Mouse (Mus musculus) liver, embryonic 14.5 days (tissue): ENCODE data around the gene Pou6f1. TPM values are rescaled to one million over a fixed set of nuclear protein-coding genes. Genes with fewer than 3 reads are reported as not detected.

Experiments
- ATAC-seq: fragments of 200-750 bp; cut with Nextera tagmentation; 2 replicates; pipeline ENCODE4 v1.8.0; 2017; ENCODE audit warnings: moderate number of reproducible peaks, mild to moderate bottlenecking, moderate library complexity; ENCODE audit not compliant: insufficient read depth
- DNase-seq, 3 experiments: peaks; one replicate each; pipeline ENCODE4 v3.0.0-alpha.2; 2012 to 2013; ENCODE audit warnings: low read depth in 3 of 3, low spot score in 3 of 3
- H3K27ac ChIP-seq: fragments of 300-500 bp; sonication (generic); 2 replicates; pipeline ENCODE4 v1.5.1; 2014; ENCODE audit warnings: moderate library complexity, mild to moderate bottlenecking, control low read depth, inconsistent platforms
- H3K27me3 ChIP-seq: fragments of 300-500 bp; sonication (generic); 2 replicates; pipeline ENCODE4 v1.6.1; 2014; ENCODE audit warnings: mild to moderate bottlenecking, low read length, moderate library complexity; ENCODE audit not compliant: control insufficient read depth, insufficient read depth
- H3K36me3 ChIP-seq: fragments of 300-500 bp; sonication (generic); replicated peaks from 2 replicates; pipeline ENCODE4 v1.6.1; 2014; ENCODE audit warnings: low read depth; ENCODE audit not compliant: control insufficient read depth, insufficient read depth
- H3K4me1 ChIP-seq, 2 experiments: fragments of 200-500 bp in 1 of 2; fragments of 300-500 bp in 1 of 2; sonication (generic) in 1 of 2; replicated peaks; 2 replicates each; pipeline ENCODE4 v1.6.1; 2012 to 2014; ENCODE audit warnings: antibody characterized with exemption in 1 of 2, inconsistent platforms in 1 of 2, low read length in 1 of 2; ENCODE audit not compliant: control insufficient read depth in 2 of 2, insufficient read depth in 2 of 2
- H3K4me2 ChIP-seq: fragments of 300-500 bp; sonication (generic); 2 replicates; pipeline ENCODE4 v1.6.1; 2014; ENCODE audit warnings: low read depth, mild to moderate bottlenecking, control low read depth, moderate library complexity
- H3K4me3 ChIP-seq, 2 experiments: fragments of 200-500 bp in 1 of 2; fragments of 300-500 bp in 1 of 2; sonication (generic) in 1 of 2; 2 replicates each; pipeline ENCODE4 v1.5.1; 2012 to 2014; ENCODE audit warnings: low read depth in 2 of 2, low read length in 2 of 2, mild to moderate bottlenecking in 2 of 2, control low read depth in 1 of 2, inconsistent platforms in 1 of 2, moderate library complexity in 1 of 2; ENCODE audit not compliant: insufficient read depth in 1 of 2
- H3K9ac ChIP-seq: fragments of 300-500 bp; sonication (generic); replicated peaks from 2 replicates; pipeline ENCODE4 v1.6.1; 2014; ENCODE audit warnings: mild to moderate bottlenecking, control low read depth, moderate library complexity
- H3K9me3 ChIP-seq: fragments of 300-500 bp; sonication (generic); 2 replicates; pipeline ENCODE4 v1.6.1; 2016; ENCODE audit warnings: low read length, mixed read lengths; ENCODE audit not compliant: control insufficient read depth
- CTCF ChIP-seq: IDR thresholded peaks from 2 replicates; pipeline ENCODE4 v1.5.1; 2016; ENCODE audit warnings: antibody characterized with exemption, low read depth, control low read depth
- EP300 ChIP-seq: IDR thresholded peaks from 2 replicates; pipeline ENCODE4 v1.6.1; 2016; ENCODE audit warnings: antibody characterized with exemption, low read depth
- WGBS: fragments of 180-500 bp; shearing (Covaris S2); extraction: QIAGEN DNeasy Blood & Tissue Kit; methylation state at CpG from one replicate; pipeline ENCODE4 v1.1.7; 2014; ENCODE audit not compliant: insufficient replicate concordance; 5-methylcytosine and 5-hydroxymethylcytosine counted together
- polyA plus RNA-seq, 2 experiments: library from polyadenylated mRNA; depleted of rRNA in 1 of 2; stranded (reverse) in 1 of 2; unstranded in 1 of 2; fragments of >200 nt; fragmentation: Nextera tagmentation in 1 of 2; extraction: Ambion mirVana in 1 of 2; gene quantifications; 2 replicates each; pipeline versions ENCODE4 v1.2.1 to v1.2.3; 2012 to 2014

Gene Pou6f1
- polyA plus RNA-seq, 2 experiments: 0.39 to 0.46 TPM

DNA sequence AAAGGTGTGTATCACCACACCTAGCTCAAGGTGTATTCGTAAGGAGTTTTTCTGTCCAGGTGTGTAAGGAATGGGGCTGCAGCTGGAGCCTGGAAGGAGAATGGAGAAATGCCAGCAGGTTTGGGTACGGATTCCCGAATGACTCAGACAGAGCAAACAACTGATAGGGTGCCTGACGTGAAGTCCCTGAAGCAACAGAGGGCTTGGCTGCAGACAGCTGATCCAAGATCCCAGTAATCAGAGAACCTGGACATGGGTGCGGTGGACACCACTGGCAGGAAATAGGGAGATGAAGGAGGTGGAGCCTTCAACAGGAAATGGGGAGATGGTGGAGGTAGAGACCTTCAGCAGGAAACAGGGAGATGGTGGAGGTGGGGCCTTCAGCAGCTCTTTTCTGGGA, 32.5 kb upstream of the Pou6f1 start:
- ATAC-seq (no peak), DNase-seq (no peak)
- no peaks in the 10 kb centered on the region for H3K36me3 ChIP-seq
- no peaks in the 10 kb centered on the region for H3K9me3 ChIP-seq
- H3K4me2 ChIP-seq: no peak overlapping the region
- H3K9ac ChIP-seq: no peak overlapping the region
- H3K4me3 ChIP-seq: no peak overlapping the region
- H3K27me3 ChIP-seq: peaks cover 31% of the 10 kb centered on the region
- H3K4me1 ChIP-seq: peaks cover 0 to 17% of the 10 kb centered on the region in 2 experiments; a peak in 2 of 4 replicates
- no peak overlapping the region for H3K27ac ChIP-seq
- TF ChIP-seq EP300 (no peak), CTCF (no peak)
- WGBS: 49% methylated on average over 5 of the region's 5 CpGs

DNA sequence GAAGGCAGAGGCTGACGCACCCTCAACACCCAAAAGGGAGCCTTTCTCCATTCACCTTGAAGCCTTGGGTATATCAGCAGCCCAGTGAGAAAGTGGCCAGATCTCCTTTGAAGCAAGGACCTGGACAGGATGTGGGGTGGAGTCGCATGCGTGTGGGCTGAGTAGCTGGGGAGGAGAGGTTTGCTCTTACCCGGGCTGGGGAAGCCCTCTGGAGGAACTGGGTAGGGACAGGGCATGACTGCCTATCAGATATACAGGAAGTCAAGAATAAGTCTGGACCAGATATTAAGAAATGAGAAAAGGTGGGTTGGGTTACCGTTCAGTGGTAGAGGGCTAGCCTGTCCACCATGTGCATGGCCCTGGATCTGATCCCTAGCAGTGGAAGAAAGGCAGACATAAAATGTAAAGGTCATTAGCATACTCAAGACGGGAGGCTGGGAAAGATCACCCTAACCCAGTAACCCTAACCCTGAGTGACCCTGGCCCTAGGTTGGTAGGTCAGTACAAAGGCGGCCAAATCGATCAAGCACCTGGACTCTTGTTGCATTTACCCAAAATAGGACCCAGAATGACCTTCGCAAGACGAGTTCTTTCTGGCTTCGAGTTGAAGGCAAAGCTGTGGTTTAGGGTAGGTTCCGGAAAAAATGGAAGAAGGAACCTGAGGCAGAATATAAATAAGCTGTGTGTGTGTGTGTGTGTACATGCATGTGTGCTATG, 31.8 kb upstream of the Pou6f1 start:
- DNase-seq (no peak), ATAC-seq (no peak)
- H3K9me3 ChIP-seq: no peaks in the 10 kb centered on the region
- no peak overlapping the region for H3K9ac ChIP-seq
- no peak overlapping the region for H3K4me3 ChIP-seq
- WGBS: 31% methylated on average over 12 of the region's 12 CpGs
- peaks cover 0 to 16% of the 10 kb centered on the region in 2 experiments; a peak in 2 of 4 replicates for H3K4me1 ChIP-seq
- H3K27ac ChIP-seq: no peak overlapping the region
- H3K36me3 ChIP-seq: no peaks in the 10 kb centered on the region
- H3K27me3 ChIP-seq: peaks cover 24% of the 10 kb centered on the region
- no peak overlapping the region for H3K4me2 ChIP-seq
- no peak for TF ChIP-seq CTCF
- TF ChIP-seq EP300: no peak

DNA sequence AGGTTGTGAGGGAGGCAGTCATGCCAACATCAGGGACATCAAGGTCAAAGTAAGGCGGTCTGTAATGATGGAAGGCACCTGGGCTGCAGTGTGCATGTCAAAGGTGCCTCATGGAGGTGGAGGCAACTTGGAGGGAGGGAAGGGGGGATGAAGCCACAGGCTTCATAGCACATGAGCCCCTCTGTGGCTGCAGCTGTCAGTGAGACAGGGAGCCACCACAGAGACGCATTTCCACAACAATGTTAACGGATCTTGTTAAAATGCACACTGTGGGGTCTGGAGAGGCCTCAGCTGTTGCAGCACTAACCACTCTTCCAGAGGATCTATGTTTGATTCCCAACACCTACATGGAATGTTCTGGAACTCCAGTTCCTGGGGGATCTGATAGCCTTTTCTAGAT, 30.3 kb upstream of the Pou6f1 start:
- TF ChIP-seq EP300 (no peak), CTCF (no peak)
- 65% methylated on average over 3 of the region's 3 CpGs for WGBS
- no peaks in the 10 kb centered on the region for H3K9me3 ChIP-seq
- peaks cover 0 to 16% of the 10 kb centered on the region in 2 experiments; a peak in 2 of 4 replicates for H3K4me1 ChIP-seq
- H3K9ac ChIP-seq: no peak overlapping the region
- ATAC-seq: no peak
- no peaks in the 10 kb centered on the region for H3K36me3 ChIP-seq
- peaks cover 9% of the 10 kb centered on the region for H3K27me3 ChIP-seq
- no peak overlapping the region for H3K27ac ChIP-seq
- H3K4me3 ChIP-seq: no peak overlapping the region
- DNase-seq: no peak
- H3K4me2 ChIP-seq: no peak overlapping the region

DNA sequence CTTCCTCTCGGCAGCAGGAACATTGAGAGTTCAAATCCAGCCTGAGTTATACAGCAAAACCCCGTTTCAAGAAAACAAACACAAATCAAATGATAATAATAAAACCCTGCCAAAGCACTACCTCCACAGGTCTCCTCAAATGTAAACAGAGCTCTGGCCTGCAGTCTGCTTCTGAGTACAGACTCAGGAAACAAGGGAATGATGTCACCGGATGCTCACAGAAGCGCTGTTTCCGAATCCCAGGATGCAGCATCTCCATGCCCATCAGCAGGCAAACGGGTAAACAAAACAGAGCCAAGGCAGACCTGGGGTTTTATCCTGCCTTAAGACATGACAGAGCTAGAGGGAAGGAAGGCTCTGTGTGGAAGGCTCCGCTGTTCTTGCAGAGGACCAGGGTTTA, 29.0 kb upstream of the Pou6f1 start:
- WGBS: 35% methylated on average over 7 of the region's 7 CpGs
- H3K9me3 ChIP-seq: no peaks in the 10 kb centered on the region
- H3K27ac ChIP-seq: no peak overlapping the region
- no peak overlapping the region for H3K4me3 ChIP-seq
- ATAC-seq: no peak
- H3K36me3 ChIP-seq: no peaks in the 10 kb centered on the region
- no peaks in the 10 kb centered on the region for H3K27me3 ChIP-seq
- no peak for DNase-seq
- H3K4me1 ChIP-seq: peaks cover 0 to 16% of the 10 kb centered on the region in 2 experiments; a peak in 2 of 4 replicates
- H3K4me2 ChIP-seq: no peak overlapping the region
- H3K9ac ChIP-seq: no peak overlapping the region
- no peak for TF ChIP-seq EP300
- TF ChIP-seq CTCF: no peak

DNA sequence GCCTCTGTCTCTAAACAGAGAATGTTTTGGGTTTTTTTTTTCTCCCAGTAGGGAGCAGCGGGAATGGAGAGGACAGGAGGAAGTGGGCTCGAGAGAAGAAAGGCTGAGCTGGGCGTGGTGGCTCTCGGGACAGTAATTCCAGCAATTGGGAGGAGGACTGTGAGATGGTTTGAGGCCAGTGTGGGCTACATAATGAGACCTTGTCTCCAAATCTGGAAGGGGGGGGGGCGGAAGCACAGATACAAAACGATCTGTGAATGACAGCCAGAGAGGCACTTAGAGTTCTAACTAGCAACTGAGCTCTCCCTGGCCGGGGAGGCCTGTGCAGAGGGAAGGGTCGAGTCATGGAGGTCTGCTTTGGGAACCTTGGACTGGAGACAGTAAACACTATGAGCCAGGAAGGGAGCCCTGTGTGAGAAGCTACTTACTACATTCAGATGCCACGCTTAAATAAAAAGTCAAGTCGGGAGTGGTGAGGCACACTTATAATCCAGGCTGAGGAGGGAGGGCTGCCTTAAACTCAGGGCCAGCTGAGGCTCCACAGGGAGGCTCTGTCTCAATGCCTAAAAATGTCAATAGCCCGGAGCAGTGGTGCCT, 28.1 kb upstream of the Pou6f1 start:
- Histone ChIP-seq H3K4me1 (peaks cover 0 to 15% of the 10 kb centered on the region in 2 experiments; a peak in 2 of 4 replicates), H3K9me3 (no peaks in the 10 kb centered on the region), H3K27ac (no peak overlapping the region), H3K27me3 (no peaks in the 10 kb centered on the region), H3K9ac (no peak overlapping the region), H3K4me2 (no peak overlapping the region), H3K4me3 (no peak overlapping the region), H3K36me3 (no peaks in the 10 kb centered on the region)
- TF ChIP-seq EP300: no peak
- no peak for TF ChIP-seq CTCF
- no peak for ATAC-seq
- 36% methylated on average over 11 of the region's 11 CpGs for WGBS
- no peak for DNase-seq
